Mouse (Mus musculus) small intestine, adult 2 months (tissue): Measurements from ENCODE around the gene Galnt14. TPM values are rescaled to one million over a fixed set of nuclear protein-coding genes. Genes with fewer than 3 reads are reported as not detected.

Source experiments
- H3K27ac ChIP-seq: fragments of 200-500 bp; 2 replicates; pipeline ENCODE4 v1.5.1; 2012; ENCODE audit warnings: low read depth, low read length, control low read depth, inconsistent platforms; ENCODE audit not compliant: insufficient read depth
- H3K27me3 ChIP-seq: fragments of 200-500 bp; 2 replicates; pipeline ENCODE4 v1.6.1; 2012; ENCODE audit warnings: mild to moderate bottlenecking, moderate library complexity, low read length, inconsistent platforms; ENCODE audit not compliant: control insufficient read depth, insufficient read depth
- H3K36me3 ChIP-seq: fragments of 200-500 bp; 2 replicates; pipeline ENCODE4 v1.6.1; 2012; ENCODE audit warnings: mild to moderate bottlenecking, low read length, control low read depth, inconsistent platforms; ENCODE audit not compliant: control insufficient read depth, insufficient read depth
- H3K4me1 ChIP-seq: fragments of 200-500 bp; 2 replicates; pipeline ENCODE4 v1.6.1; 2012; ENCODE audit warnings: low read length, inconsistent platforms, mixed read lengths; ENCODE audit not compliant: control insufficient read depth, insufficient read depth, insufficient read length
- H3K4me3 ChIP-seq: fragments of 200-500 bp; 2 replicates; pipeline ENCODE4 v1.5.1; 2012; ENCODE audit warnings: low read depth, mild to moderate bottlenecking, control low read depth, inconsistent platforms, low read length, moderate library complexity
- CTCF ChIP-seq: fragments of 200-500 bp; IDR thresholded peaks from 2 replicates; pipeline ENCODE4 v1.5.1; 2012; ENCODE audit warnings: low read depth, mild to moderate bottlenecking, control low read depth, inconsistent platforms, low read length, moderate library complexity, mixed read lengths; ENCODE audit not compliant: insufficient replicate concordance, insufficient read length; ENCODE audit errors: extremely low read depth
- POLR2A ChIP-seq: fragments of 200-500 bp; IDR thresholded peaks from 2 replicates; pipeline ENCODE4 v1.6.1; 2012; ENCODE audit warnings: low read depth, mild to moderate bottlenecking, control low read depth, inconsistent platforms, low read length, moderate library complexity
- WGBS: fragments of 180-500 bp; shearing (Covaris S2); methylation state at CpG from one replicate; pipeline ENCODE4 v1.1.7; 2018; 5-methylcytosine and 5-hydroxymethylcytosine counted together
- polyA plus RNA-seq: library from polyadenylated mRNA; depleted of rRNA; stranded (reverse); fragments of >200 nt; gene quantifications from 2 replicates; pipeline ENCODE4 v1.2.3, GENCODE M21; 2012

The Galnt14 gene
- polyA plus RNA-seq, 1 experiment: 0.06 TPM

DNA sequence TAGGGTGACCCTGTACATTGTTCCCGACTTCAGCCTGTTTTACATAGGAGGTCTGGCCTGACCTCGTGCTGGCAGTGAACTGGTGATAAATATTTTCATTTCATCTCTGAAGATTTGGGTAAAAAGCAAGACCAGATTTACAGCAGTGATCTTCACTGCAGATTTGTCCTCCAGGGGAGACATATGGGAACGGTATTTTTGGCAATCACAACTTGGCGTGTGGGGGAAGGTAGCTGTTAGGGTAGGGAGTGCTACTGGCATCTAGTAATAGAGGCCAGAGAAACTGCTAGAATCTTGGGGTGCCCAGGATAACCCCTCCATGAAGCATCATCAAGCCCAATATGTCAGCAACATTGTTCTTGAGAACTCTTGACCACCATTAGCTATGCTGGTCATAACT, 138.3 kb downstream of the Galnt14 start:
- Histone ChIP-seq H3K4me1 (no peaks in the 10 kb centered on the region), H3K27ac (no peak overlapping the region), H3K4me3 (no peak overlapping the region), H3K36me3 (no peaks in the 10 kb centered on the region), H3K27me3 (no peaks in the 10 kb centered on the region)
- WGBS: 62% methylated on average over 4 of the region's 4 CpGs
- no peak for TF ChIP-seq CTCF
- TF ChIP-seq POLR2A: no peak

DNA sequence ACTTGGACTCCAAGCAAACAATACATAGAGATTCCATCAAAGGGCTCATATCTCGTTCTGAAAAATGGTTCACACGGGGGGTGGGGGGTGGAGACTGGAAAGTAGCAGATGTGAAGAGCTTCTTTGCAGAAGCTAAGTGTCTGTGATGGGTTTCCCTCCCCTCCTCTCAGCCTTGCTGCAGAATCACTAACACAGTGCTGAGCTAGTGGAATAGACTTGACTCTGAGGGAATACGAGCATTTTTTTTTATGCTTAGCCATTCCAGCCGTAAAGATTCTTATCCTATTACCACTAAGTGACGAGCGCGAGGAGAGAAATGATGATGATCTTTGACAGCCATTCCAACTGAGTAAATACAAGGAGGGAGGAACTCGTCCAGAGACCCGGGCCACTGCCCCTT, 142.0 kb downstream of the Galnt14 start:
- 30% methylated on average over 9 of the region's 9 CpGs for WGBS
- H3K27ac ChIP-seq: no peak overlapping the region

GRCm38 (mm10) chr17:73561149-73561548, 149.1 kb downstream of the Galnt14 start:
- Histone ChIP-seq H3K27me3 (no peaks in the 10 kb centered on the region), H3K27ac (no peak overlapping the region), H3K4me3 (no peak overlapping the region), H3K36me3 (no peaks in the 10 kb centered on the region), H3K4me1 (no peaks in the 10 kb centered on the region)
- WGBS: 57% methylated on average over 3 of the region's 3 CpGs
- no peak for TF ChIP-seq CTCF
- TF ChIP-seq POLR2A: no peak

More for the DNA sequence above, 142.0 kb downstream of the Galnt14 start:
- H3K27me3 ChIP-seq: no peaks in the 10 kb centered on the region
- H3K36me3 ChIP-seq: no peaks in the 10 kb centered on the region
- H3K4me3 ChIP-seq: no peak overlapping the region
- H3K4me1 ChIP-seq: no peaks in the 10 kb centered on the region
- TF ChIP-seq CTCF (no peak), POLR2A (no peak)

DNA sequence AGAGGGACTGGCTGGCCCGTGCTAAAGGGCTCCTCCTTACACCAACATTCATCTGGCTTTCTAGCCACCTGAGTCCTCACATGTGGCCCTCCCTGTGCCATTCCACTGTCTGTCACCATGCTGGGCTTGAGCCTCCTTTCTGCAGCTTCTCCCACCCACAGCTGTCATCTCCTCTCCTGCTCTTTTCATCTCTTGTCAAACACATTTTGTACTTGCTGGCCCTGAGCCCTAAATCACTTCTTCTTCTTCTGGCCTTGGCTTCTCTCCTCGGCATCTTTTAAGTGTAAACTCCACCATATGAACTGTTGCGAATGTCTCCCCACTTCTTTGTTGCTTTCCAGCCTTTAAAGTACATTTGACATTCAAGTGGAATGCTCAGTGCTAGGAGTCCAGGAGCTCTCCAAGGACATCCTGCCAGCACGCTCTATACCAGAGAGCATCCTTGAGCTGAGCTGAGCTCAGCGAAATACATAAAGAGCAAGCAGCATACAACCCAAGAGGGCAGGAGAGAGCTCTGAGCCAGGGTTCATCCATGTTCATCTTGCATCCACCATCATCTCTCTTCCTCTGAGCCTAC, 150.0 kb downstream of the Galnt14 start:
- H3K4me3 ChIP-seq: no peak overlapping the region
- H3K27me3 ChIP-seq: no peaks in the 10 kb centered on the region
- 77% methylated on average over 5 of the region's 5 CpGs for WGBS
- no peak overlapping the region for H3K27ac ChIP-seq
- TF ChIP-seq POLR2A (no peak), CTCF (no peak)
- H3K36me3 ChIP-seq: no peaks in the 10 kb centered on the region
- H3K4me1 ChIP-seq: no peaks in the 10 kb centered on the region

DNA sequence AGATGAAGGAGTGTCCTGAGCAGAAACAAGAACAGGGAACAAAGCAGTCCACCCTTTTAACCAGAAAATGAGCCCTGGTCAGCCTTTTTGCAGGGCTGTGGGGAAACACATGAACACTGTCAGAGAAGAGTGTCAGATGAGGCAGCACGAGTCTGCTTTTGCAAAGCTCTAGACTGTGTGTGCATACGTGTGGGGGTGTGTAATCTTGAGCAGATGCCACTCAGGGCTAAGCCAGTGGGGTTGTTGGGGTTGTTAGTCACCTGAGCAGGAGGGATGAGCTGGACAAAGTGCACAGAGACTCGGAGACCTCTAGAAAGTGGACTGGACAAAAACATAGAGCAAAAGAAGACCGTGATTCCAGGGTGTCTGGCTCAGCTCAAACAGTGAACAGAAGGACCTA, 150.8 kb downstream of the Galnt14 start:
- Histone ChIP-seq H3K27me3 (no peaks in the 10 kb centered on the region), H3K36me3 (no peaks in the 10 kb centered on the region), H3K4me3 (no peak overlapping the region), H3K4me1 (no peaks in the 10 kb centered on the region), H3K27ac (no peak overlapping the region)
- TF ChIP-seq CTCF: no peak
- TF ChIP-seq POLR2A: no peak
- 54% methylated on average over 4 of the region's 4 CpGs for WGBS

GRCm38 (mm10) chr17:73557101-73557500, 153.2 kb downstream of the Galnt14 start:
- no peaks in the 10 kb centered on the region for H3K36me3 ChIP-seq
- 79% methylated on average over 3 of the region's 3 CpGs for WGBS
- H3K27ac ChIP-seq: no peak overlapping the region
- H3K27me3 ChIP-seq: no peaks in the 10 kb centered on the region
- no peaks in the 10 kb centered on the region for H3K4me1 ChIP-seq
- no peak overlapping the region for H3K4me3 ChIP-seq
- TF ChIP-seq CTCF: no peak
- TF ChIP-seq POLR2A: no peak

GRCm38 (mm10) chr17:73556436-73556835, 153.8 kb downstream of the Galnt14 start:
- TF ChIP-seq POLR2A (no peak), CTCF (no peak)
- H3K27ac ChIP-seq: no peak overlapping the region
- H3K36me3 ChIP-seq: no peaks in the 10 kb centered on the region
- no peaks in the 10 kb centered on the region for H3K4me1 ChIP-seq
- H3K27me3 ChIP-seq: no peaks in the 10 kb centered on the region
- H3K4me3 ChIP-seq: no peak overlapping the region
- WGBS: 80% methylated on average over 2 of the region's 2 CpGs

- Histone ChIP-seq H3K4me3 (no peak overlapping the region), H3K27me3 (no peaks in the 10 kb centered on the region), H3K27ac (no peak overlapping the region), H3K36me3 (no peaks in the 10 kb centered on the region), H3K4me1 (no peaks in the 10 kb centered on the region)
- 45% methylated on average over 4 of the region's 4 CpGs for WGBS
- TF ChIP-seq POLR2A: no peak
- no peak for TF ChIP-seq CTCF
Measured at GRCm38 (mm10) chr17:73554668-73555067, 155.6 kb downstream of the Galnt14 start.
